Comparison of ENCODE assay signal across 10 mouse cellular contexts in genomic region chr7:19700299-19701068, GRCm38 (mm10). TPM values are rescaled to one million over a fixed set of nuclear protein-coding genes. Genes with fewer than 3 reads are reported as not detected.
DNase-seq lines count a peak whose midpoint lies in the region; ATAC-seq lines count a peak whose summit lies in the region.
"Had no signal": no experiment of that assay in that cellular context is flagged by ENCODE, and none has a peak within 500 bp of the region (broad histone marks: within the 10 kb centered on the region; RNA-seq: fewer than 3 reads in every experiment).

No protein-coding gene starts in this region.

- no peak for ATAC-seq in heart, embryonic 12.5 days (ENCODE audit: insufficient number of reproducible peaks, low FRiP score)
- ATAC-seq in neural tube, embryonic 13.5 days (ENCODE audit: low read depth): no peak
- peak; percentile 54 for ATAC-seq in intestine, embryonic 15.5 days
- no peak for ATAC-seq in stomach, embryonic 15.5 days (ENCODE audit: insufficient read depth, low FRiP score, low read depth)

- H3K4me3 ChIP-seq in heart, embryonic 12.5 days: no peak overlapping the region
- no peak overlapping the region for H3K4me3 ChIP-seq in neural tube, embryonic 13.5 days
- H3K4me3 ChIP-seq in intestine, embryonic 15.5 days (replicated peaks): no peak overlapping the region
- H3K4me3 ChIP-seq in stomach, embryonic 15.5 days (replicated peaks): no peak overlapping the region

- peak overlapping the region; percentile 65 for H3K27ac ChIP-seq in heart, embryonic 12.5 days (ENCODE audit: poor library complexity, severe bottlenecking)
- H3K27ac ChIP-seq in neural tube, embryonic 13.5 days (replicated peaks): peak overlapping the region; percentile 23; the same call in 1 of the 2 replicates
- H3K27ac ChIP-seq in intestine, embryonic 15.5 days: peak overlapping the region; percentile 61
- peak overlapping the region; percentile 65 for H3K27ac ChIP-seq in stomach, embryonic 15.5 days

- peaks cover 56% of the 10 kb centered on the region for H3K36me3 ChIP-seq in heart, embryonic 12.5 days
- peaks cover 45% of the 10 kb centered on the region for H3K36me3 ChIP-seq in neural tube, embryonic 13.5 days
- peaks cover 8% of the 10 kb centered on the region; the same call in 1 of the 2 replicates for H3K36me3 ChIP-seq in intestine, embryonic 15.5 days
- peaks cover 20% of the 10 kb centered on the region for H3K36me3 ChIP-seq in stomach, embryonic 15.5 days

- 47% methylated on average over 12 of the region's 12 CpGs for WGBS in heart, embryonic 12.5 days
- WGBS in neural tube, embryonic 13.5 days: 65% methylated on average over 12 of the region's 12 CpGs
- 46% methylated on average over 12 of the region's 12 CpGs for WGBS in intestine, embryonic 15.5 days
- WGBS in stomach, embryonic 15.5 days: 58% methylated on average over 12 of the region's 12 CpGs

- no peak for DNase-seq in heart, postnatal 4 days
- DNase-seq in neural tube, embryonic 10.5 days (ENCODE audit: extremely low spot score, low spot score): no peak
- no peak for DNase-seq in ovary, adult 18-20 months (ENCODE audit: low spot score)
- no peak for DNase-seq in gastrocnemius, adult 8-10 months (ENCODE audit: low spot score in 2 of 2)
- DNase-seq: cerebellum, adult 9-10 months had no signal

- H3K9ac ChIP-seq in heart, embryonic 12.5 days: peak overlapping the region; percentile 64
- no peak overlapping the region for H3K9ac ChIP-seq in neural tube, embryonic 13.5 days
- H3K9ac ChIP-seq in intestine, embryonic 15.5 days: no peak overlapping the region
- H3K9ac ChIP-seq in stomach, embryonic 15.5 days: no peak overlapping the region

- H3K27me3 ChIP-seq in heart, embryonic 12.5 days (replicated peaks): no peaks in the 10 kb centered on the region
- H3K27me3 ChIP-seq in neural tube, embryonic 13.5 days: peaks cover 4% of the 10 kb centered on the region; the same call in 1 of the 2 replicates
- H3K27me3 ChIP-seq in intestine, embryonic 15.5 days (replicated peaks): no peaks in the 10 kb centered on the region
- H3K27me3 ChIP-seq in stomach, embryonic 15.5 days (replicated peaks): no peaks in the 10 kb centered on the region

- H3K4me1 ChIP-seq in heart, embryonic 12.5 days (replicated peaks): peaks cover 39% of the 10 kb centered on the region
- peaks cover 28% of the 10 kb centered on the region for H3K4me1 ChIP-seq in neural tube, embryonic 13.5 days (replicated peaks)
- H3K4me1 ChIP-seq in intestine, embryonic 15.5 days (replicated peaks): peaks cover 37% of the 10 kb centered on the region
- peaks cover 31% of the 10 kb centered on the region for H3K4me1 ChIP-seq in stomach, embryonic 15.5 days

- H3K4me2 ChIP-seq in heart, embryonic 12.5 days: peak overlapping the region; percentile 32; the same call in 1 of the 2 replicates
- no peak overlapping the region for H3K4me2 ChIP-seq in neural tube, embryonic 13.5 days
- 0 out of 2 replicates have a peak overlapping the region, but pooled peaks have one; percentile 9 for H3K4me2 ChIP-seq in intestine, embryonic 15.5 days (replicated peaks)
- H3K4me2 ChIP-seq in stomach, embryonic 15.5 days: peak overlapping the region; percentile 26

- no peaks in the 10 kb centered on the region for H3K9me3 ChIP-seq in heart, embryonic 12.5 days (replicated peaks)
- H3K9me3 ChIP-seq in neural tube, embryonic 13.5 days: no peaks in the 10 kb centered on the region
- no peaks in the 10 kb centered on the region for H3K9me3 ChIP-seq in intestine, embryonic 15.5 days
- H3K9me3 ChIP-seq in stomach, embryonic 15.5 days: no peaks in the 10 kb centered on the region

RNA-seq across cellular contexts. Expression of gene Apoe, which starts 1.5 kb away (rescaled TPM):
- polyA plus RNA-seq in heart, embryonic 12.5 days (2016; fragmentation: Nextera tagmentation; extraction: Ambion mirVana): 399 and 400 TPM in 2 replicates
- 100 to 1,000 TPM; 198 to 213 TPM for total RNA-seq in heart, postnatal 4 days (2021)
- polyA plus RNA-seq in neural tube, embryonic 13.5 days (2015; fragmentation: Nextera tagmentation; extraction: Ambion mirVana): 408 and 440 TPM in 2 replicates
- 296 and 325 TPM in 2 replicates for polyA plus RNA-seq in intestine, embryonic 15.5 days (2015; fragmentation: Nextera tagmentation; extraction: Ambion mirVana)
- 363 and 515 TPM in 2 replicates for polyA plus RNA-seq in stomach, embryonic 15.5 days (2015; fragmentation: Nextera tagmentation; extraction: Ambion mirVana)
- total RNA-seq in gastrocnemius, adult 8-10 months (2022): 10 to 100 TPM; 18.8 to 67.9 (median 47.9) TPM

RNA-seq across cellular contexts. Expression of gene Apoc1, which starts 8.0 kb away (rescaled TPM):
- polyA plus RNA-seq in heart, embryonic 12.5 days (2016; fragmentation: Nextera tagmentation; extraction: Ambion mirVana): 6.7 and 8.9 TPM in 2 replicates
- total RNA-seq in heart, postnatal 4 days (2021): 1 to 10 TPM; 1.9 to 3.0 TPM
- polyA plus RNA-seq in neural tube, embryonic 13.5 days (2015; fragmentation: Nextera tagmentation; extraction: Ambion mirVana): 4.4 and 6.6 TPM in 2 replicates
- polyA plus RNA-seq in intestine, embryonic 15.5 days (2015; fragmentation: Nextera tagmentation; extraction: Ambion mirVana): 27.1 and 34.7 TPM in 2 replicates
- polyA plus RNA-seq in stomach, embryonic 15.5 days (2015; fragmentation: Nextera tagmentation; extraction: Ambion mirVana): 36.2 and 52.7 TPM in 2 replicates
- total RNA-seq in gastrocnemius, adult 8-10 months (2022): 1 to 10 TPM in 2 of 4 experiments, not detected in 2; 1.1 to 2.1 TPM

RNA-seq across cellular contexts. Expression of gene Tomm40, which starts 14.8 kb away (rescaled TPM):
- polyA plus RNA-seq in heart, embryonic 12.5 days (2016; fragmentation: Nextera tagmentation; extraction: Ambion mirVana): 160 and 166 TPM in 2 replicates
- 100 to 1,000 TPM; 147 to 153 TPM for total RNA-seq in heart, postnatal 4 days (2021)
- 117 and 134 TPM in 2 replicates for polyA plus RNA-seq in neural tube, embryonic 13.5 days (2015; fragmentation: Nextera tagmentation; extraction: Ambion mirVana)
- 208 and 215 TPM in 2 replicates for polyA plus RNA-seq in intestine, embryonic 15.5 days (2015; fragmentation: Nextera tagmentation; extraction: Ambion mirVana)
- polyA plus RNA-seq in stomach, embryonic 15.5 days (2015; fragmentation: Nextera tagmentation; extraction: Ambion mirVana): 161 and 181 TPM in 2 replicates
- 10 to 100 TPM; 44.3 to 48.3 (median 46.0) TPM for total RNA-seq in gastrocnemius, adult 8-10 months (2022)

RNA-seq across cellular contexts. Expression of gene Apoc4, which starts 19.2 kb away (rescaled TPM):
- 0.41 TPM in 1 of 2 replicates, not detected in the other for polyA plus RNA-seq in heart, embryonic 12.5 days (2016; fragmentation: Nextera tagmentation; extraction: Ambion mirVana)
- total RNA-seq in heart, postnatal 4 days (2021): not detected
- polyA plus RNA-seq in neural tube, embryonic 13.5 days (2015; fragmentation: Nextera tagmentation; extraction: Ambion mirVana): 0.08 TPM in 1 of 2 replicates, not detected in the other
- 4.7 and 7.0 TPM in 2 replicates for polyA plus RNA-seq in intestine, embryonic 15.5 days (2015; fragmentation: Nextera tagmentation; extraction: Ambion mirVana)
- 8.0 and 23.5 TPM in 2 replicates for polyA plus RNA-seq in stomach, embryonic 15.5 days (2015; fragmentation: Nextera tagmentation; extraction: Ambion mirVana)
- total RNA-seq in gastrocnemius, adult 8-10 months (2022): not detected

RNA-seq across cellular contexts. Expression of gene Gm44805, which starts 19.3 kb away (rescaled TPM):
- not detected in 2 replicates for polyA plus RNA-seq in heart, embryonic 12.5 days (2016; fragmentation: Nextera tagmentation; extraction: Ambion mirVana)
- not detected for total RNA-seq in heart, postnatal 4 days (2021)
- polyA plus RNA-seq in neural tube, embryonic 13.5 days (2015; fragmentation: Nextera tagmentation; extraction: Ambion mirVana): not detected in 2 replicates
- 0.71 and 1.2 TPM in 2 replicates for polyA plus RNA-seq in intestine, embryonic 15.5 days (2015; fragmentation: Nextera tagmentation; extraction: Ambion mirVana)
- 3.1 TPM in 1 of 2 replicates, not detected in the other for polyA plus RNA-seq in stomach, embryonic 15.5 days (2015; fragmentation: Nextera tagmentation; extraction: Ambion mirVana)
- not detected for total RNA-seq in gastrocnemius, adult 8-10 months (2022)
- total RNA-seq: gastrocnemius, postnatal 36 days had no signal
